Mouse (Mus musculus): ENCODE measurements around the gene Arrdc2.

Gene Arrdc2

GRCm38 (mm10) chr8:70864712-70865221 lies 25.2 kb upstream of the Arrdc2 start:
- DNase-seq (ENCODE audit: low read depth, low spot score) = peak; percentile 47

DNA sequence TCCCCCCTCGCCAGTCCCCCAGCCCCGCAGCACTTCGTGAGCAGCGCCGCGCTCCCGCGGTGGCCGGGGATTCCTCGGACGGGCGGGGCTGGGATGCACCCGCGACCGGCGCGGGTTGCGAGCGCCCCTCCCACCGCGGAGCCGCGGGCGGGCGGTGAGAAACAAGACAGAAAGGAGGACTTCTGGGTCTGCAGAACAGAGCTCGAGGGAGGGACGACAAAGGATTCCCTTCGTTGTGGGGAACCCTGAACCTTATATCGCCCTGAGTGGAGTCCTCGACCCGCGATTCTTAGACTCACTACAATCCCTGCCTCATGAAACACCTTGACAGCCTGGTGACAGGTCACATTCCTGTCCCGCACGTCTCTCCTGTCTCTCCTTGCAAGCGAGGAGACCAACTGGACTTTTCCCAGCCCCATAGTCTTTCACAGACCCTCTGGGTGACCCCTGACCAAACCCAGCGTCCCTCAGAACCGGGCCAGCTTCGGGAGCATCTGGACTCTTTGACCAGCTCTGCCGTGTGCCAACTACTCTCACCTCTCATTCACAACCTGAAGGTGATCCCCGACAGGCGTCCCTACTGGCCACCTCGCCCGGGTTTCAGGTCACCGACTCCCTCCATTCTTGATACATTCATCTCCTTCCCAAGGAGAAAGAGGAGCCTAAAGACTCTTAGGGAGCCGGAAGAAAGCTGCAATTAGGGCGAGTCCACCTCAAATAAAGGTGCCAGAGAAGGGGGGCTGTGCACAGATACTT lies 24.6 kb upstream of the Arrdc2 start:
- no peak for DNase-seq (ENCODE audit: low read depth, low spot score)

GRCm38 (mm10) chr8:70862824-70863641 lies 23.5 kb upstream of the Arrdc2 start, which contains the start of gene Kcnn1:
Gene Kcnn1, minus strand, starts transcription at chr8:70863258.
- DNase-seq (ENCODE audit: low read depth, low spot score) = peak; percentile 57

- DNase-seq (ENCODE audit: low read depth, low spot score) = no peak
These were observed 18.0 kb upstream of the Arrdc2 start for GRCm38 (mm10) chr8:70857516-70857915.

- peak; percentile 58 for DNase-seq (ENCODE audit: low read depth, low spot score)
These were observed 17.1 kb upstream of the Arrdc2 start for GRCm38 (mm10) chr8:70856541-70857197.

DNA sequence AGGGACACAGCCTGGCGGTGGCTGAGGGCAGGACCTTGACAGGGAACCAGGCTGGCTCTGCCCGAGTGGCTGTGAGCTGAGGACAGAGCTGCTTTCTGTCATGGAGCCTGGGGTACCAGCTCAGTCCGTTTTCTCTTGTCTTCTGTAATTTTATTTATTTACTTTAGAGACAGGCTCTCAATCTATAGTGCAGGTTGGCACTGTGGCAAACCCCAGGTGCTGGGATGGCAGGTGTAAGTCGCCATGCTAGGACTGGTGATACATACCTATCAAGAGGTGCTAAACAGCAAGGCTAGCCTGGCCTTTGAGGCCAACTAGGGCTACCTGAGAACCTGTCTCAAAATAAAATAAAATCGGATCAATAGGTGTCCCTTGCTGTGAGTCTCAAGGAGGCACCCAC lies 16.5 kb upstream of the Arrdc2 start:
- no peak for DNase-seq (ENCODE audit: low read depth, low spot score)

- no peak for DNase-seq (ENCODE audit: low read depth, low spot score)
These were observed 14.3 kb upstream of the Arrdc2 start for GRCm38 (mm10) chr8:70853863-70854262.

DNA sequence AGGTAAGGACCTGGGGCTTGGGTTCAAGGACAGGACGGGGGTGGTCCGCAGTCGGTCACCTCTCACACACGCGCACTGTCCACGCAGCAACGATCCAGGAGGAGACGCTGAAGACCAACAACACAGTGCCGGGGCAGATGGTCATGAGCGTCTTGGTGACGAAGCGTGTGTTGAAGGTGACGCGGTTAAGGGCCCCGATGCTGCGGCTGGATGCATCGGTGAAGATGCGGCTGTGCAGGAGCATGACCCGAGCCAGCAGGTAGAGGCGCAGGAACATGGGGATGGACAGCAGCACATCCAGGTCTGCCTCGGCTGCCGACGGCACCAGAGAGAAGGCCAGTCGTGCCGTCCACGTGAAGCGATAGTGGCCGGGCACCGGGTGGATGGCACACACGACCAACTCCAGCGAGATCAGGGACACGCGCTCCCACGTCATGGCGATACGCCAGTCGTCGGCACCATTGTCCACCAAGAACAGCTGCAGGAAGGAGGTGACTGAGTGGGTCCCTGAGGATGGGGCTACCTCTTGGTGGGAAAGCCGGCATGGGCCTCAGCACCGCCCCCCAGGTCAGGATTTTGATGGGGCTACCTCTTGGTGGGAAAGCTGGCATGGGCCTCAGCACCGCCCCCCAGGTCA lies 13.2 kb upstream of the Arrdc2 start:
- DNase-seq (ENCODE audit: low read depth, low spot score) = no peak

DNA sequence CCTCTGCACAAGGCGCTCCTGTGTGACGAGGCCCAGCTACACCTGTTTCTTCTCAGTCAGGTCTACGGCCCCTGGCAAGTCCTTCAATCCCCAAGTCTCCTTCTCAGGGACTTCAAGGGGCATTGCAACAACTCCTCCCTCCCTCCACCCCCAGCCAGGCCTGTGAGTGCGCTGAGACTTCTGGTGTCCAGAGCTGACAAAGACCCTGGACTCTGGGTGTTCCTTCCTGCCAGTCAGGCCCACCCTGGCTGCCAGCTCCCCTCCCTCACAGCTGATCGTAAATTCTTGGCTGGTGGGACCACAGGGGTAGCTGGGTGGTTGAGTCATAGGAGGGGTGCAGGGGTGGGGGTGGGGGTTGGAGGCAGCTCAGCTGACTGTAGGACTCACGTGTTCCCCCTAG lies 12.3 kb upstream of the Arrdc2 start:
- no peak for DNase-seq (ENCODE audit: low read depth, low spot score)

GRCm38 (mm10) chr8:70850947-70851346 lies 11.4 kb upstream of the Arrdc2 start:
- no peak for DNase-seq (ENCODE audit: low read depth, low spot score)

DNA sequence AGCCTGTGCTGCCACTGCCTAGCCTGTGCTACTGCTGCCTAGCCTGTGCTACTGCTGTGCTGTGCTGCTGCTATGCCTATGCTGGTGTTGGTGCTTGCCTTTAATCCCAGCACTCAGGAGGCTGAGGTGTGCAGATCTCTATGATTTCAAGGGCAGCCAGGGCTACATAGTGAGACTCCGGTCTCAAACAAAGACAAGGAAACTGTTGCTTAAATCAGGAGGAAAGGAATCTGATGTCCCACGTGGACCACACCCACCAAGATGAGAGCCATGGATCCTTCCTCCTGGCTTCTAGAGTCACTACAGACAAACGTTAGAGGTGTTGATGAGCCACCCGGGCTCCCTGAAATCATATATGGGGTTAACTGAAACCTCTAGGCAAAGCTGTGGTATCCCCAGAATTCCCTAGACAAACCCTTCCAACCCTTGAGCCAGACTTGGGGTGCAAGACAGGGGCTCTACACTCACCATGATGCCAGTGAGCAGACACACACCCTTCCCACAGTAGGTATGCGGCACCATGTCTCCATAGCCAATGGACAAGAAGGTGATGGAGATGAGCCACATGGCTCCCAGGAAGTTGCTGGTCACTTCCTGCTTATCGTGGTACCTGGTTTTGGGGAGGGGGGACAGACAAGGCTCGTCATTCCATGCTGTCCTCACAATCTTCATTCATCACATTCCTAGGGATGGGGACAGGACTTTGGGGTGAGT lies 10.8 kb upstream of the Arrdc2 start:
- no peak for DNase-seq (ENCODE audit: low read depth, low spot score)

DNA sequence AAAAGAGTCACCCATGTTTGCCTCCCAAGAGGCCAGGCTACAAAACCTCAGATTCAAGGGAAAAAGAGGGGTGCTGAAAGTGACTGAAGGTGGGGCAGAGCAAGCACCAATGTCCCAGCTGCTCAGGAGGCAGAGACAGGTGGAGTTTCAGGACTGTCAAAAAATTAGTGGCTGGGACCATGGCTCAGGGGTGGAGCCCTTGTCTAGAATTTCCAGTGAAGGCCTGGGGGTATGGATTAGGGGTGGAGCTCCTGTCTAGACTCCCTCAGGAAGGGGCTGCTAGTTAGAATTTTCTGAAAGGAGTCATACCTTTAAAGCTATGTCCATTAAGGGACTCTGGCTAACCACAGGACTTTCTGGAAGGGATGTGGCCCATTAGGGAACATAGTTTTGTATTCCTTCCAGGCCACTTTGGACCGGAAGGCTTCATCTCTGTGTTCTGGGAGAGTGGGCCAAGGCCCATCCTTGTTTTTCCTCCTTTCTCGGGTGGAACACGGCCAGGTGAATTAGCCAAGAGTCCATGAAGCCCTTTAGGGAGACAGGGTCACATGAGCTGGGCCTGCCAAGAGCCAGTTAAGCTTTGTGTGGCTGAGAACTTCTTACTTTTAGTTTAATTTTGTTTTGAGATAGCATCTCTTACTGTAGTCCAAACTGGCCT lies 9.9 kb upstream of the Arrdc2 start:
- no peak for DNase-seq (ENCODE audit: low read depth, low spot score)

DNA sequence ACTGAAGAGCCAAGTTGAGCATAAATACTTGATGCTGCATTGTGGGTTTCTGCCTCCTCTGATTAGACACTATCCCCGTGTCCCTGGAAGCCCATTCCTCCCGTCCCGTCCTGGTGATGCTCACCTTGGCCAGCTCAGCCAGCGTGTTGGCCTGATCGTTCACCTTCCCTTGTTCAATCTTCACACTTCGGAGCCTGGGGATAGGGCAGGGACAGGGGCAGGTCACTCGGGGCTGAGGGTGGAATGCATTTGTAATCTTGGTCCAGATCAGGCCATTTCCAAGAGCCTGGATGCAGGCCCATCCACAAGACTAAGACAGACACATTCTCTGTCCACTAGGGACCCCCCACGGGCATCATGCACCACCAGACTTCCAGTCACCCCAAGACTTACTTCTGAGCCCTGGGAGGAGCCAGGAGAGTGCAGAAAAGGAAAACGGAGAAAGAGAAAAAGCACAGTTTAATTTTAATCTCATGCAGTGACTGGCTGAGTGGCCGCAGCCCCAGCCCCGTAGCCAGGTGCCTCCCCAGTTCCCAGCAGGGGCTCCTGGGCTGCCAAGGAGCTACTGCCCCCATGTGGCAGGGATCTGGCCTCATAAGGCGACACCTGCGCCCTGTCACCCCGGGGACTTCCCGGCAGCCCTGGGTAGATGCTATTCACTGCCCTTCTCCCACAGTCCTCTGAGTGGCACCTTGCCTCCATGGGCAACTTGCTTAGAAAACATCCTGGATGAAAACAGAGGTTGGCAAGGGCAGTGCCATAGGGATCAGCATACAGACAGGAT lies 7.0 kb upstream of the Arrdc2 start:
- DNase-seq (ENCODE audit: low read depth, low spot score) = no peak

GRCm38 (mm10) chr8:70845108-70845507 lies 5.6 kb upstream of the Arrdc2 start:
- no peak for DNase-seq (ENCODE audit: low read depth, low spot score)

DNA sequence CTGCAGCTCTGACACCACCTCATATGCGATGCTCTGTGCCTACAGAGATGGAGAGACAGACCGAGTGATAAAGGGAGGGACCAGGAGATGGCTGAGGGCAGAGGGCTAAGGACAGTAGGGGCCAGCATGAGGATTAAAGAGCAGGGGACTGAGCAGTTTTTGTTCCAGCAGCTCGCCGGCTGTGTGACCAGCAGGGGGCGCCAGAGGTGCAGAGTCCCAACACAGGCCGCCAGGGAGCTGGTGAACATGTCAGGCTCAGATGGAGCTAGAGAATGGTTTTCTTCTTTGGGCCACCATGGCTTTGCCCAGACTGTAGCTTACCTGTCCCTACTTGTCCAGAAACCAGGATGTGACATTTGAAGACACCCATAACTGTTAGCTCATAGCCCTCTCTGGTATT lies 5.0 kb upstream of the Arrdc2 start:
- DNase-seq (ENCODE audit: low read depth, low spot score) = peak; percentile 87

DNA sequence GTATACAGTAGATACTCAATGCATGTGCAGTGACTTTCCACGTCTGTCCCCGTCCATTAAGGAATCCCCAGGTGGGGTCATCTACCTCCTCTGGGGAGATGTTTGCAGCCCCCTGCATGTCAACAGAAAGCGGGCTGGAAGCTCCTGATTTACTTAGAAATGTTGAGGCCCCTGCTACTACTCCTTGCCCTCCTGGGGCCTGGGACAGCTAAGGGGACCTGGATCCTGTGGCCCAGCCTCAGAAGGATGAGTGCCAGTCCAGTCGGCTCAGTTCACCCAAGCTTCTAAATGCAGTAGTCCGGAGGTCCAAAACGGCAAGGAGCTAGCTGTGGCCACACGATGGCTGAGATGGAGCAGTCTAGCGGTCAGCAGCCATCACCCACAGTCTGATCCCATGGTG lies 4.4 kb upstream of the Arrdc2 start:
- no peak for DNase-seq (ENCODE audit: low read depth, low spot score)

- no peak for DNase-seq (ENCODE audit: low read depth, low spot score)
These were observed 3.8 kb upstream of the Arrdc2 start for GRCm38 (mm10) chr8:70843214-70843773.

DNA sequence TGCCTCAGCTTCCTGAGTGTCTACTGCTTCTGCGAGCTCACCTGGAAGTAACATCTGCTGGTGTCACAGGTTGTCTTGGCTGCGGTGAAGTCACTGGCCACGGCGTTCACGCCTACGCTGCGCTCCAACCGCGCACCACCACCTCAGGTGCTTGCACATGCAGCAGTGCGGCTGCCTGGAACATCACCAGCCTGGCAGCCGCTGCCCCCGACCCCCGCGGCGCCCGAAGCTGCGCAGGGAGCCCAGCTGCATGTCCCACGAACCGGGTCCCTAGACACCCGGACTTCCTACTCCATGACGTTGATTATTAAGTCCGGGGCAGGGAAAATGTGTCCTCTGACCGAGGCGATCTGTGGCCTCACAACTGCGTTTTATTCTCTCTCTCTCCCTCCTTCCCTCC lies 3.0 kb upstream of the Arrdc2 start:
- no peak for DNase-seq (ENCODE audit: low read depth, low spot score)
